Mouse (Mus musculus) 3T3-L1 (cell line): ENCODE measurements around the gene Dnajb1.

Experiments
- DNase-seq: peaks from one replicate; pipeline ENCODE4 v3.0.0-alpha.2; 2015; ENCODE audit warnings: low read depth, low spot score

Gene Dnajb1

GRCm38 (mm10) chr8:83611921-83612320 is 3.9 kb downstream of the Dnajb1 start:
- no peak for DNase-seq

- no peak for DNase-seq
Measured at GRCm38 (mm10) chr8:83613695-83614094, 5.7 kb downstream of the Dnajb1 start.

DNA sequence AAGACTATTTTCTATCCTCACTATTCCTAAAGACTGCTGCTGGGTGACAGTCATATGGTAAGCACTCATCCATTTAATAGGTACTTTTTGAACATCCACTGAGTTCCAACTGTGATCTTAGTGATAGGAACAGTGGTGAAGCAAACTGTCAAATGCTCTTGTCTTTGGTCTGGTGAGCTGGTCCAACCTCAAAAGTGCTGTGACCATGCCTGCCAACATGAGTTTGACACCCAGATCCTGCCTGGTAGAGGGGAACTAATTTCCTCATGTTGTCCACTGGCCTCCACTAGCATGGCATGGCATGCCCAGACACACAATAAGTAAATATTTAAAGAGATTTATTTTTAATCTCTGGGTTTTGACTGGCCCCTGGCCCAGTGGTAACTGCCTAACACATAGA is 8.6 kb downstream of the Dnajb1 start:
- DNase-seq, result no peak

DNA sequence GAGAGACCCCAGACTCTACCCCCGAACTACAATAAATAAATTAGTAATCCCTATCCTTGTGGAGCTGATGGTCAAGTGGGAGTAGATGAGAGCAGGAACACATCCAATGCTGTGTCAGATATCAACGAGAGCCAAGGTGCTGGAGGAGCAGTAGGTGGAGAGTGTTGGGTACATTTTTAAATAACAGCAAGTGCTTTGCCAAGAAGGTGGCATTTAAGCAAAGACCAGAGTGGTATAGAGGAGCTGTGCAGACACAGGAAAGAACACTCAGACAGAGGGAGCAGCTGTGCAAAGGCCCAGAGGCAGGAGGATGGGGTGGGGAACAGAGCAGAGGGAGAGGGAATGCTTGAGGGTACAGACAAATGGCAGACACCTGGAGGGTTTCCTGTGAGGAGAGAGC is 9.1 kb downstream of the Dnajb1 start:
- no peak for DNase-seq

- DNase-seq, result no peak
Measured at GRCm38 (mm10) chr8:83618566-83618965, 10.6 kb downstream of the Dnajb1 start.

GRCm38 (mm10) chr8:83619568-83620285 is 11.7 kb downstream of the Dnajb1 start:
- DNase-seq, result no peak

GRCm38 (mm10) chr8:83621691-83622388 is 13.8 kb downstream of the Dnajb1 start:
- no peak for DNase-seq

DNA sequence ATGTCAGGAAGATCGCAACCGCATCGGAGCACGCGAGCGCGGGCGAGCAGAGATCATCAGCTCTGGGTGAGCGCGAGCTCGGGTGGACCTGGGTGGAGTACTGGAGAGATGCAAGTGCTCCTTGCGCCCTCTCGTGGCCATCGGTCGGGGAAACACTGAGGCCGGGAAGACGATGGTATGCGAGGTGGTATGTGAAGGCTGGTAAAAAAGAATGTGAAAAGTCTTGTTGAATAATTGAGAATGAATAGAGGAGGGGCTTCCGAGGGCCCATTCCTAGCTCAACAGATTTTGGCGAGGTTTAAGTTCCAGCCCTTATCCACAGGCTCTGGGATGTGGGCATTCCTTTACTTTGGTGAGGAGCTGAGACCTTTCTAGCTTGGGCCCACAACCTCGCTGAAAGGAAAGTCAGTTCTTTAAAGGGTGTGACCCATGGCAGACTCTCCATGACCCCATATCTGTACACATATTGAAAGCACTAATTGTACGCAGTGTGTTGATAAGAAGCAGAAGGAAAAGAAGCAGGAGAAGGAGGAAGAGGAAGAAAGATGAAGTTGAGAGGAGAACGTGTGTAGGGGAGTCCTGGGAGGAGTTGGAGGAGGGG is 14.5 kb downstream of the Dnajb1 start:
- DNase-seq, result peak; percentile 91

GRCm38 (mm10) chr8:83623549-83623948 is 15.6 kb downstream of the Dnajb1 start:
- no peak for DNase-seq

DNA sequence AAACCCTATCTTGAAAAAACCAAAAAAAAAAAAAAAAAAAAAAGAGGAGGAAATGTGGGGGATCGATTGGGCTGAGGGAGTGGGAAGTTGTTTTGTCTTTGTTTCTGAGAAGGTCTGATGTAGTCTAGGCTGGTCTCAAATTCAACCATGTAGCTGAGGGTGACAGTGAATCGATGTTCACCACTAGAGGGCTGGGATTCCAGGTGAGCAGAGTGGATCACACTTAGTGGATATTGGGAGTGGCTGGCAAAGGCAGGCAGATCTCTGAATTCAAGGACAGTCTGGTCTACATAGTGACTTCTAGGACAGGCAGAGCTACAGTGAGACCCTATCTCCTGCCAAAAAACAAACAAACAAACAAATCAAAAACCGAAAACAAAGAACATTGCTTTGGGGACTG is 16.7 kb downstream of the Dnajb1 start:
- no peak for DNase-seq

GRCm38 (mm10) chr8:83625676-83626299 is 17.8 kb downstream of the Dnajb1 start:
- DNase-seq, result no peak

DNA sequence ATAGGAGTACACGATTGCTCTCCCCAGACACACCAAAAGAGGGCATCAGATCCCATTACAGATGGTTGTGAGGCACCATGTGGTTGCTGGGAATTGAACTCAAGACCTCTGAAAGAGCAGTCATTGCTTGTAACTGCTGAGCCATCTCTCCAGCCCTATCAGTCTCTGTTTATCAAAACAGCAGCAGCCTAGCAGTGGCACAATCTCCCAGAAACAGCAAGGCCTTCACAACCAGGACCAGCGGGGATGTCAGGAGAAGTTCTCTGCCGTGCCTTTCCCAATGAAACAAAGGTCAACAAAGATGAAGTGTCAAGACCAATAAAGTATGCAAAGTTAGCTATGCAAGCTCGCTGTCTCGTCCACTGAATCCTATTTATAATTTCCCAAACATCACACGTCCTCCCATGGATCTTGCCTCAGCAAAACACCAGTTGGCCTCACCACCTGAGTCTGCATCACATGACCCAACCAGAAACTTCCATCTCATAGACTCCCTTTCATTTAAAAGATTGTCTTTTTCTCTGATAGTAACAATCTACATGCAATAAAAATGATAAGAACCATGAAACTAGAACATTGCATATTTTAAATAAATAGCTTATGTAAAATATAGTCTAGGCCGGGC is 24.2 kb downstream of the Dnajb1 start:
- DNase-seq, result no peak

- DNase-seq, result peak; percentile 74
Measured at GRCm38 (mm10) chr8:83638856-83639255, 30.9 kb downstream of the Dnajb1 start.

GRCm38 (mm10) chr8:83639649-83640048 is 31.7 kb downstream of the Dnajb1 start:
- no peak for DNase-seq

GRCm38 (mm10) chr8:83647511-83647910 is 39.5 kb downstream of the Dnajb1 start:
- no peak for DNase-seq

DNA sequence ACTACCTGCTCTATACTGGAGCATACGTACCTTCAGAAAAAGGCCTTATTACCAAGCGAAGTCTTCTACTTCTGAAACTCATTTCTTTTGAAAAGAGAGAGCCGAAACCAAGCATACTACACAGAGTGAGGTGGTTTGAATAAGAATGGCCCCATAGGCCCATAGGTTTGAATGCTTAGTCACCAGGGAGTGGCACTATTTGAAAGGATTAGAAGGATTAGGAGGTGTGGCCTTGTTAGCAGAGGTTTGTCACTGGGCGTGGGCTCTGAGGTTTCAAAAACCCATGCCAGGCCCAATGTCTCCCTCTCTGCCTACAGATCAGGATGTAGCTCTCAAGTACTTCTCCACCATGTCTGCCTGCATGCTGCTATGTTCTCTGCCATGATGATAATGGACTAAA is 40.0 kb downstream of the Dnajb1 start:
- DNase-seq, result no peak

DNA sequence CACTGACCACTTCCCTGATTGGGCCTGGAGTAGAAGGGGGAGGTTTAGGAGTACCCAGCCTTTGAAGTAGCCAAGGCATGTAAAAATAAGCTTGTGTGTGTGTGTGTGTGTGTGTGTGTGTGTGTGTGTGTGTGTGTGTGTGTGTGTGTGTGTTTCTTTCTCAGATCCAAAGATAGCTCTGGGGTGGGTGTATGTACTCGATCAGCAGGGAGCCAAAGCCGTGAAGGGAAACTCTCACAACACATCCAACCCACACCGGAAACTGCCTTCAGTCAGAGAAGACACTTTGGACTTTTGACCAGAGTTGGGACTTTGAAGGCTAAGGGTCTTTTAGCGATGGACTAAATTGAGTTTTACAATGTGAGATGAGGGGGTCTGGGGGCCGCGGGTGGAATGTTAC is 41.7 kb downstream of the Dnajb1 start:
- DNase-seq, result no peak

DNA sequence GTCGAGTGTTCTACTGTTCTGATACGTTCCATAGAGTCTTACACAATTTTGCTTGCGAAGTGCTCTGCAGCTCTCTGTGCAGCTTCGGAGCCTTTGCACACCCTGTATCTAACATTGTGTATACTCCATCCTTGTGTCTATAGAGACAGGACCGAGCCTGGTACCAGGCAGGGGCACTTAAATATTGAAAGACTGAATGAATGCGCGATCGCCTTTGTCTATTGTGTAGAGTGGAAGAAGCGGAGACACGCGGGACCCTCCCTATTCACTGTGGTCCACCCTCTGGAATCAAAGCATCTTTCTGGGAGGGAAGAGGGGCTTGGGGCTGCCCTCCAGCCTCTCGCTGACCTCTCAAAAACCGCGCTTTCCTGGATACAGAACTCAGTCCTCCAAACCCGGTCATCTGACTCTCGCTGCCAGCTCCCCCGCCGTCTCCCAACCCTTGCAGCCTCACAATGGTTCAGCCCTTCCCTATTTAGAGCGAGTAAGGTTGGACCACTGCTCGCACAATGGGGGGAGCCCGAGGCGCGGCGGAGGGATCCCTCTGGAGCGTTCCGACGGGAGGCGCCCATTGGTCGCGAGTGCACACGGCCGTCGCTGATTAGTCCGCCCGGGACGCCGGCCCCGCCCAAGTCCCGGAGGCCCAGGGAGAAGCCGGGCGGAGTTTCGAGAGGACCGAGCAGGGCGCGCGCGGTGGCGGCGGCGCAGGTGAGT is 44.2 kb downstream of the Dnajb1 start, which contains the start of gene Gipc1:
TSS of gene Gipc1 (plus strand) at position 648 of the 714 bp plus-strand sequence.
- peak; percentile 98 for DNase-seq

DNA sequence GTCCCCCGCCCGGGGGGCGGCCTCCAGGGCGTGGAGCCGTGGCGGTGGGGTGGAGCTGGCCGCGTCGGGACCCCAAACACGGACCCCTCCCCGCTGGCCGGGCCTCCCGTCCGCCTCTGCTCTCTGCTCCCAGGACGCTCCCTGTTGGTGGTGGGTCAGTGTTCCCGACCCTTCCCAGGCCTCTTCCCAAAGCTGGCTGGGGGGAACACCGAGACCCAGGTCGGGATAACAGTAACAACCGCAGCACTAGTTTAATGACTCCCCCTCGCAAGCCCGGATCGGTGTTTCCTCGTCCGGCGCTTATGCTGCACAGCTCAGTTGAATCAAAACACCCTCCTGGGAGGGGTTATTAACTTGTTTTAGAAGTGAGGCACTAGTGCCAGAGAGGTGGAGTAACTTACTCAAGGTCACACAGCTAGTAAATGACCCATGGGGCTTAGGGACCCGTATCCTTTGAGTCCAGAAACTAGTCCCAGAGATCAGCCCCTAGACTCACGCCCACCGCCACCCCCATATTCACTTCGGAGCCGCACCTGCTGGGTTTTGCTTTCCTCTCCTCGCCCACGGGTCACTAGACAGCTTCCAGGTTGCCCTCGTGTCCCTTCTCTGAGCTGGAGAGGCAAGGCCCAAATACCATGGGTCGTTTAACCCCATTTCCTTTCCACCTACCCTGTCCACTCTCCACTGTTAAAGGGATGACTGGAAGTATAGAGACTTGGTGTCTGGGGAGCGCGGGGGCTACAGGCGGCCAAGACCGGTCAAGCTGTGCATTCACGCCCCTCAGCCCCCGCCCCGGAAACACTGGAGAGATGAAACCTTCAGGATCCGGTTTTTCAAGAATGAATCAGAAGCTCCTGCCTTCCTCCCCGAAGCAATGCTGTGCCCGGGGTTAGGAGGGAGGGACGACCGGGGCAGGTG is 45.0 kb downstream of the Dnajb1 start:
- DNase-seq, result peak; percentile 59

DNA sequence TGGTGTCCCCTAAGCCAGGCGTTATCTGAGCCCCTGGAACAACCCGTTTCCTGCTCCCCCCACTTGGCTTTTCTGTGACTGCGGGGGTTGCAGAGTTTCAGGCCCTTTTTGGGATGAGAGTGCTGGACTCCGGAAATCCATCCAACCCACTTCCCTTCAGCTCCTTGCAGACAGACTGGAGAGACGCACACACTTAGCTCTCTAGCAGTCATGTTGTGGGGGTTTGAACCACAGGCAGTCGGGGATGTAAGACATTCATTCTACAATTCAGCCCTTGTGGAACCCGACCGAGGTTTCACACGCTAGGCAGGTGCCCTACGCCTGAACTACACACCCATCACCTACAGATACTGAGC is 45.6 kb downstream of the Dnajb1 start:
- no peak for DNase-seq
